Mouse (Mus musculus) midbrain, embryonic 15.5 days (tissue): ENCODE measurements around the gene Slc8b1. TPM values are rescaled to one million over a fixed set of nuclear protein-coding genes. Genes with fewer than 3 reads are reported as not detected.

Experiments
- ATAC-seq: fragments of 200-750 bp; cut with Nextera tagmentation; replicated peaks from 2 replicates; pipeline ENCODE4 v1.8.0; 2017; ENCODE audit warnings: moderate TSS enrichment
- H3K27ac ChIP-seq: fragments of 300-500 bp; sonication (generic); 2 replicates; pipeline ENCODE4 v1.5.1; 2015; ENCODE audit warnings: mild to moderate bottlenecking, inconsistent platforms
- H3K27me3 ChIP-seq: fragments of 300-500 bp; sonication (generic); replicated peaks from 2 replicates; pipeline ENCODE4 v1.6.1; 2015; ENCODE audit warnings: inconsistent platforms
- H3K36me3 ChIP-seq: fragments of 300-500 bp; sonication (generic); replicated peaks from 2 replicates; pipeline ENCODE4 v1.6.1; 2015; ENCODE audit warnings: inconsistent platforms
- H3K4me1 ChIP-seq: fragments of 300-500 bp; sonication (generic); 2 replicates; pipeline ENCODE4 v1.6.1; 2015; ENCODE audit warnings: inconsistent platforms
- H3K4me2 ChIP-seq: fragments of 300-500 bp; sonication (generic); 2 replicates; pipeline ENCODE4 v1.6.1; 2015; ENCODE audit warnings: inconsistent platforms, mild to moderate bottlenecking, moderate library complexity
- H3K4me3 ChIP-seq: fragments of 300-500 bp; sonication (generic); 2 replicates; pipeline ENCODE4 v1.5.1; 2015; ENCODE audit warnings: mild to moderate bottlenecking, inconsistent platforms
- H3K9ac ChIP-seq: fragments of 300-500 bp; sonication (generic); 2 replicates; pipeline ENCODE4 v1.6.1; 2015; ENCODE audit warnings: mild to moderate bottlenecking, inconsistent platforms
- H3K9me3 ChIP-seq: fragments of 300-500 bp; sonication (generic); 2 replicates; pipeline ENCODE4 v1.6.1; 2016; ENCODE audit warnings: inconsistent platforms
- WGBS: fragments of 180-500 bp; shearing (Covaris S2); methylation state at CpG from one replicate; pipeline ENCODE4 v1.1.7; 2015; ENCODE audit warnings: mixed read lengths; 5-methylcytosine and 5-hydroxymethylcytosine counted together
- polyA plus RNA-seq: library from polyadenylated mRNA; unstranded; fragments of >200 nt; fragmentation: Nextera tagmentation; extraction: Ambion mirVana; gene quantifications from 2 replicates; pipeline ENCODE4 v1.2.1, GENCODE M21; 2015

Slc8b1 gene
- polyA plus RNA-seq, 1 experiment from 2014 or later: 2.5 TPM

DNA sequence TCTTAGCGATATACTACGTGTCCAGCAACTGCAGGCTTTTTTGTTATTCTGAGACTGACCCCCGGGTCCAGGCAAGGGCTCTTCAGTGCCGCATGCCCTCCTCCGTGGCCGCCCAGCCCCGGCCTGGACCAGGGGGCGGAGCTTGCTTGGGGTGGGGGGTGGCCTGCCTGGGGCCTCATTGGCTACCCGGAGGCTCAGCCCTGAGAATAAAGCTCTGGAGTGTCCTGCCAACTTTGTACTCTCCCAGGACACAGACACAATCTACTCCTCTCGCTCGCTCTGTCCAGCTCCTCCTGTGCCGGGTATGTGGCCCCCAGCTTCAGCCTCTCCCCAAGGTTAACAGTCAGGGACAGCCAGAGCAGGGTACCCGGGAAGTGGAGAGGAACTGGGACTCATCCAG lies 34.7 kb upstream of the Slc8b1 start, which contains the start of gene Sds:
Gene Sds, plus strand, starts transcription at position 231 of the 400 bp plus-strand sequence.
- no peak within 1 kb of the TSS for H3K4me3 ChIP-seq
- no peaks in the 10 kb centered on the region for H3K9me3 ChIP-seq
- no peaks in the 10 kb centered on the region for H3K36me3 ChIP-seq
- ATAC-seq: no peak
- no peak within 1 kb of the TSS for H3K4me2 ChIP-seq
- H3K27ac ChIP-seq: no peak within 1 kb of the TSS
- H3K27me3 ChIP-seq: no peaks in the 10 kb centered on the region
- no peaks in the 10 kb centered on the region for H3K4me1 ChIP-seq
- WGBS: 16% methylated on average over 13 of the region's 13 CpGs
- no peak within 1 kb of the TSS for H3K9ac ChIP-seq

- H3K9me3 ChIP-seq: no peaks in the 10 kb centered on the region
- ATAC-seq: no peak
- H3K27me3 ChIP-seq: no peaks in the 10 kb centered on the region
- no peak overlapping the region for H3K9ac ChIP-seq
- H3K4me1 ChIP-seq: no peaks in the 10 kb centered on the region
- H3K4me2 ChIP-seq: no peak overlapping the region
- no peak overlapping the region for H3K4me3 ChIP-seq
- no peaks in the 10 kb centered on the region for H3K36me3 ChIP-seq
- no peak overlapping the region for H3K27ac ChIP-seq
- 94% methylated on average over 5 of the region's 5 CpGs for WGBS
Measured at GRCm38 (mm10) chr5:120477993-120478392, 33.0 kb upstream of the Slc8b1 start.

DNA sequence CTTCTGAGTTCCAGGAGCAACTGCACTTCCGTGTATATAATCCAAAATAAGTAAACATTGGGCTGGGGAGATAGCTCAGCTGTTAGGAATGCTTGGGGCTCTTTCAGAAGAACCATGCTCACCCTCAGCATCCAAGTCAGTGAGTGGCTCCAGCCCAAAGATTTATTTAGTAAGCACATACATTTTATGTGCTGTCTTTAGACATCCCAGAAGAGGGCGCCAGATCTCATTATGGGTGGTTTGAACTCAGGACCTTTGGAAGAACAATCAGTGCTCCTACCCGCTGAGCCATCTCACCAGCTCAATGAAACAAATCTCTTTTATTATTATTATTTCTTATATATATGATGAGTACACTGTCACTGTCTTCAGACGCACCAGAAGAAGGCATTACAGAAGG lies 31.4 kb upstream of the Slc8b1 start:
- Histone ChIP-seq H3K27me3 (no peaks in the 10 kb centered on the region), H3K4me3 (no peak overlapping the region), H3K9me3 (no peaks in the 10 kb centered on the region), H3K9ac (no peak overlapping the region), H3K36me3 (no peaks in the 10 kb centered on the region), H3K4me1 (no peaks in the 10 kb centered on the region), H3K27ac (no peak overlapping the region), H3K4me2 (no peak overlapping the region)
- WGBS: 76% methylated on average over 4 of the region's 4 CpGs
- no peak for ATAC-seq

- Histone ChIP-seq H3K4me1 (no peaks in the 10 kb centered on the region), H3K4me3 (no peak overlapping the region), H3K27me3 (no peaks in the 10 kb centered on the region), H3K9me3 (no peaks in the 10 kb centered on the region), H3K9ac (no peak overlapping the region), H3K36me3 (peaks cover 3% of the 10 kb centered on the region; the same call in 1 of the 2 replicates), H3K4me2 (no peak overlapping the region), H3K27ac (no peak overlapping the region)
- ATAC-seq: no peak
- 59% methylated on average over 9 of the region's 9 CpGs for WGBS
Measured at GRCm38 (mm10) chr5:120481205-120481604, 29.8 kb upstream of the Slc8b1 start.

DNA sequence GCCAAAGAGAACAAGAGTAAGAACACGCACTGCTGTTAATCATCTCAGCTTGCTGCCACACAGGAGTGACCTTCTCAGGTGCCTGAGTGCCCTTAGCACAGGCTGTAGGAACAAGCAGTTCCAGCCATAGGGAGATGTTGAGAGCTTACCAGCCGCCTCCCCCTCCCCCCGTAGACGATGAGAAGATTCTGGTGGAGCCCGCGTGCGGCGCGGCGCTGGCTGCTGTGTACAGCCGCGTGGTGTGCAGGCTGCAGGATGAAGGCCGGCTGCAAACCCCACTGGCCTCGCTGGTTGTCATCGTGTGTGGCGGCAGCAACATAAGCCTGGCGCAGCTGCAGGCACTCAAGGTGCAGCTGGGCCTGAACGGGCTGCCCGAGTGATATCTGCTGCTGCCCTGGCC lies 27.6 kb upstream of the Slc8b1 start:
- Histone ChIP-seq H3K9ac (no peak overlapping the region), H3K9me3 (no peaks in the 10 kb centered on the region), H3K4me1 (no peaks in the 10 kb centered on the region), H3K36me3 (peaks cover 6% of the 10 kb centered on the region; the same call in 1 of the 2 replicates), H3K27ac (no peak overlapping the region), H3K4me2 (no peak overlapping the region), H3K4me3 (no peak overlapping the region), H3K27me3 (no peaks in the 10 kb centered on the region)
- ATAC-seq: no peak
- WGBS: 84% methylated on average over 19 of the region's 19 CpGs

- H3K27me3 ChIP-seq: no peaks in the 10 kb centered on the region
- H3K4me3 ChIP-seq: no peak overlapping the region
- H3K4me1 ChIP-seq: peaks cover 5% of the 10 kb centered on the region; the same call in 1 of the 2 replicates
- H3K9me3 ChIP-seq: no peaks in the 10 kb centered on the region
- peaks cover 6% of the 10 kb centered on the region; the same call in 1 of the 2 replicates for H3K36me3 ChIP-seq
- no peak overlapping the region for H3K4me2 ChIP-seq
- H3K9ac ChIP-seq: no peak overlapping the region
- no peak for ATAC-seq
- WGBS: 89% methylated on average over 8 of the region's 8 CpGs
- no peak overlapping the region for H3K27ac ChIP-seq
Measured at GRCm38 (mm10) chr5:120487844-120488243, 23.1 kb upstream of the Slc8b1 start.

- 75% methylated on average over 8 of the region's 8 CpGs for WGBS
- Histone ChIP-seq H3K9me3 (no peaks in the 10 kb centered on the region), H3K27ac (no peak overlapping the region), H3K4me1 (peaks cover 5% of the 10 kb centered on the region; the same call in 1 of the 2 replicates), H3K4me3 (no peak overlapping the region), H3K9ac (no peak overlapping the region), H3K4me2 (no peak overlapping the region), H3K27me3 (no peaks in the 10 kb centered on the region), H3K36me3 (0 out of 2 replicates have a peak, but pooled peaks cover 6% of the 10 kb centered on the region)
- ATAC-seq: 0 out of 2 replicates have a peak, but pooled peaks have one; percentile 3
Measured at GRCm38 (mm10) chr5:120490679-120491192, 20.2 kb upstream of the Slc8b1 start.

DNA sequence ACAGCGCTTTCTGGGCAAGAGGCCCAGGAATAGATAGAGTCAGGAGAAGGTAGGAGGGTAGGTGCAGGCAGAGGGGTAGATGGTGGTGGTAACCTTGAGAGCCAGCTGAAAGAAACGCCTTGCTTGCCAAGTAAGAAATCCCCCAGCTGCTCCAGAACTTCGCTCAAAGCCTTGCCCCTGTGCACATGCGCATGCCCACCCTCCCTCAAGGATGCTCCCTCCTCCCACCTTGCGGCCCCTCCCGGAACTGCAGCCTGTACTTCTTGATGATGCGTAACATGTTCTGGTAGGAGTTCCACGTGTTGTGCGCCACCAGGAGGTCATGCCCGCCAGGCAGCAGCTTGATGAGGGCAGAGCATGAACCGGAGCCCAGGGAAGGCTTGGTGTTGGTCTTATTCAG lies 18.5 kb upstream of the Slc8b1 start:
- peaks cover 5% of the 10 kb centered on the region; the same call in 1 of the 2 replicates for H3K4me1 ChIP-seq
- 0 out of 2 replicates have a peak, but pooled peaks cover 3% of the 10 kb centered on the region for H3K36me3 ChIP-seq
- no peak overlapping the region for H3K4me2 ChIP-seq
- no peak for ATAC-seq
- 58% methylated on average over 11 of the region's 11 CpGs for WGBS
- H3K4me3 ChIP-seq: no peak overlapping the region
- H3K27ac ChIP-seq: no peak overlapping the region
- H3K9ac ChIP-seq: no peak overlapping the region
- no peaks in the 10 kb centered on the region for H3K9me3 ChIP-seq
- H3K27me3 ChIP-seq: no peaks in the 10 kb centered on the region

- Histone ChIP-seq H3K4me3 (no peak overlapping the region), H3K9ac (no peak overlapping the region), H3K27ac (no peak overlapping the region), H3K4me2 (no peak overlapping the region), H3K4me1 (peaks cover 5% of the 10 kb centered on the region; the same call in 1 of the 2 replicates), H3K9me3 (no peaks in the 10 kb centered on the region), H3K27me3 (no peaks in the 10 kb centered on the region), H3K36me3 (0 out of 2 replicates have a peak, but pooled peaks cover 3% of the 10 kb centered on the region)
- ATAC-seq: no peak
- WGBS: 90% methylated on average over 6 of the region's 6 CpGs
Measured at GRCm38 (mm10) chr5:120493440-120493839, 17.5 kb upstream of the Slc8b1 start.

DNA sequence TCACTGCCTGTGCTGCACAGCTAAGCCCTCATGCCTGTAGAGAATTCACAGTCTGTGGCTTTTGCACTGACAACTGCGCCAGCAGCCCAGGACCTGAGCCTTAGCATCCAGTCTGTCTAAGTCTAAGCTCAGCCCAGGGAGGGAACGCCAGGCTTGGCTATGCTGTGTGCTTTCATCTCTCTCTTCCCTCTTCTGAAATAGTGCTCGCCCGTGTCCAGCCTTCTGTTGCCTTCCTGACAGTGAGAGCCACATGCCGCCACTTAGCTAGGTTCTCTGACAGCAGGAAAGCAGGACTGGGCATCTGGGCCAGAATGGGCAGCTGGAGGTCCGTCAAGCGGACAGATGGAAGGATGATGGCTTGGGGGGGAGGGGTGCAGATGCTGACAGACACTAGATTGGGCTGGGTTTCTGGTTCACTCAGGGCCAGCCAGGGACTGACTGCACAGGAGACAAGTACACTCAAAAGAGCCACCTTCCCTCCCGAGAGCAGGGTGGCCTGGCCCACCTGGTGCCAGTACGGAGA lies 17.0 kb upstream of the Slc8b1 start:
- Histone ChIP-seq H3K4me2 (no peak overlapping the region), H3K27ac (no peak overlapping the region), H3K27me3 (no peaks in the 10 kb centered on the region), H3K9me3 (no peaks in the 10 kb centered on the region), H3K4me1 (peaks cover 5% of the 10 kb centered on the region; the same call in 1 of the 2 replicates), H3K9ac (no peak overlapping the region), H3K36me3 (0 out of 2 replicates have a peak, but pooled peaks cover 3% of the 10 kb centered on the region), H3K4me3 (no peak overlapping the region)
- ATAC-seq: no peak
- WGBS: 75% methylated on average over 9 of the region's 9 CpGs

DNA sequence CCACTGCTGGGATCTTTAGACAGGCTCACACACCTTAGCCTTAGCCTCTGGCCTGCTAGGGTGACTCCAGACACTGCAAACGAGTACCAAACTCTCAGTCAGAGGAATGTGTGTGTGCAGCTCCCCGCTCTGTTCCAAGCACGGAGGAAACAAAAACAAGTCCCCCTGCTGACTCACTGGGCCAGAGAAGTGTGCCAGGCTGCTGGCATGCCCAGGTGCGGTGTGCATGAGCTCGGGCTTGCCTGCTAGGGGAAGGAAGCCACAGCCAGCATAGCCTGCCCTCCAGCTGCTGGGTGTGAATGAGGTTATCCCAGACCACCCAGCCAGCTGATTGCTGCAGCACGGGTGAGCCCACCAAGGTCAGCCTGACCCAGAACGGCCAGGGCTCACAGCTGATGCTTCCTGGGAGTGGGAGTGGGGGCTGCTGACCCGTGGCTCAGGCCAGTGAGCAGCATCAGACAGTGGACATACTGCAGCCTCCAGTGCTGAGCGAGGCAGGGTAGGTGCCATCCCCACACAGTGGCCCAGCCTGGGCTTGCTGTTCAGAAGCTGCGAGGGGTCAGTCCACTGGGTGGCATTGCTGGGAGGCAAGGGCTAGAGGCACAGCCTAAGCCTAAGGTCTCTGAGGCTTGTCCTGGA lies 15.8 kb upstream of the Slc8b1 start:
- ATAC-seq: no peak
- Histone ChIP-seq H3K9ac (no peak overlapping the region), H3K36me3 (0 out of 2 replicates have a peak, but pooled peaks cover 3% of the 10 kb centered on the region), H3K27ac (no peak overlapping the region), H3K4me2 (no peak overlapping the region), H3K27me3 (no peaks in the 10 kb centered on the region), H3K4me1 (peaks cover 5% of the 10 kb centered on the region; the same call in 1 of the 2 replicates), H3K9me3 (no peaks in the 10 kb centered on the region), H3K4me3 (no peak overlapping the region)
- 80% methylated on average over 10 of the region's 10 CpGs for WGBS

- Histone ChIP-seq H3K4me3 (no peak overlapping the region), H3K27me3 (no peaks in the 10 kb centered on the region), H3K4me1 (peaks cover 2% of the 10 kb centered on the region; the same call in 1 of the 2 replicates), H3K9me3 (no peaks in the 10 kb centered on the region), H3K9ac (no peak overlapping the region), H3K4me2 (no peak overlapping the region), H3K27ac (no peak overlapping the region), H3K36me3 (0 out of 2 replicates have a peak, but pooled peaks cover 3% of the 10 kb centered on the region)
- 88% methylated on average over 13 of the region's 13 CpGs for WGBS
- ATAC-seq: no peak
Measured at GRCm38 (mm10) chr5:120495703-120496226, 15.2 kb upstream of the Slc8b1 start.
